Mouse (Mus musculus) neural tube, embryonic 12.5 days (tissue): Measurements from ENCODE around the gene Rad51b. TPM values are rescaled to one million over a fixed set of nuclear protein-coding genes. Genes with fewer than 3 reads are reported as not detected.

ENCODE experiments used
- ATAC-seq: fragments of 200-750 bp; cut with Nextera tagmentation; 2 replicates; pipeline ENCODE4 v1.8.0; 2017; ENCODE audit warnings: low read depth, mild to moderate bottlenecking, moderate TSS enrichment, moderate library complexity; ENCODE audit not compliant: low FRiP score
- H3K27ac ChIP-seq: fragments of 300-500 bp; sonication (generic); 2 replicates; pipeline ENCODE4 v1.5.1; 2016
- H3K27me3 ChIP-seq: fragments of 300-500 bp; sonication (generic); replicated peaks from 2 replicates; pipeline ENCODE4 v1.6.1; 2016; ENCODE audit warnings: mild to moderate bottlenecking
- H3K36me3 ChIP-seq: fragments of 300-500 bp; sonication (generic); 2 replicates; pipeline ENCODE4 v1.6.1; 2016; ENCODE audit warnings: mild to moderate bottlenecking
- H3K4me1 ChIP-seq: fragments of 300-500 bp; sonication (generic); 2 replicates; pipeline ENCODE4 v1.6.1; 2016
- H3K4me2 ChIP-seq: fragments of 300-500 bp; sonication (generic); replicated peaks from 2 replicates; pipeline ENCODE4 v1.6.1; 2016; ENCODE audit warnings: mild to moderate bottlenecking
- H3K4me3 ChIP-seq: fragments of 300-500 bp; sonication (generic); 2 replicates; pipeline ENCODE4 v1.5.1; 2016
- H3K9ac ChIP-seq: fragments of 300-500 bp; sonication (generic); 2 replicates; pipeline ENCODE4 v1.6.1; 2016; ENCODE audit warnings: mild to moderate bottlenecking
- H3K9me3 ChIP-seq: fragments of 300-500 bp; sonication (generic); 2 replicates; pipeline ENCODE4 v1.6.1; 2016; ENCODE audit warnings: mild to moderate bottlenecking
- WGBS: fragments of 180-500 bp; shearing (Covaris S2); methylation state at CpG from one replicate; pipeline ENCODE4 v1.1.7; 2016; 5-methylcytosine and 5-hydroxymethylcytosine counted together
- polyA plus RNA-seq: library from polyadenylated mRNA; unstranded; fragments of >200 nt; fragmentation: Nextera tagmentation; extraction: Ambion mirVana; gene quantifications from 2 replicates; pipeline ENCODE4 v1.2.1, GENCODE M21; 2016

The Rad51b gene
- polyA plus RNA-seq, 1 experiment from 2014 or later: 4.5 TPM

- no peak for ATAC-seq
- Histone ChIP-seq H3K4me3 (no peak overlapping the region), H3K36me3 (no peaks in the 10 kb centered on the region), H3K4me2 (no peak overlapping the region), H3K9me3 (0 out of 2 replicates have a peak, but pooled peaks cover 3% of the 10 kb centered on the region), H3K27me3 (no peaks in the 10 kb centered on the region), H3K4me1 (no peaks in the 10 kb centered on the region), H3K27ac (no peak overlapping the region), H3K9ac (no peak overlapping the region)
- WGBS: 85% methylated on average over 7 of the region's 7 CpGs
Observed at GRCm38 (mm10) chr12:79784159-79784558, 487.1 kb downstream of the Rad51b start.

- Histone ChIP-seq H3K9me3 (0 out of 2 replicates have a peak, but pooled peaks cover 3% of the 10 kb centered on the region), H3K4me1 (no peaks in the 10 kb centered on the region), H3K4me3 (no peak overlapping the region), H3K27ac (no peak overlapping the region), H3K4me2 (no peak overlapping the region), H3K36me3 (no peaks in the 10 kb centered on the region), H3K9ac (no peak overlapping the region), H3K27me3 (no peaks in the 10 kb centered on the region)
- 93% methylated on average over 3 of the region's 3 CpGs for WGBS
- no peak for ATAC-seq
Observed at GRCm38 (mm10) chr12:79785691-79786090, 488.6 kb downstream of the Rad51b start.

DNA sequence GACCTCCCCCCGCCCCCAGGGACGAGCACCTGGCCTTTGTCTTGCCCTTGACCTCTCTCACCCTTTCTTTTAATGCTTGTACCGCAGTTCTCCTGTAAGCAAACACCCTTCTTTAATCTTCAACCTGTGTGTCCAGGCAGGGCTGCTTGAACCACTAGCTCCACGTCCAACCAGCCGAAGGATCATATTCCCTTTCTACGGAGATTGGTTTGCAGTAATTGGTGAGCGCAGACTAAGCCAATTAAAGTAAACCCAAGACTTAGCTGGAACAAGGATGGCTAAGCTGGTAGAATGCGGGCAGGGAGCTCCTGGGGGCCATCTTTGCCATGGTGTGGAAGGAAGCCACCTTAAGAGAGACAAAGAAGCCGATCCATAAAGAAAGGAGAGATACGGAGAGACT, 490.5 kb downstream of the Rad51b start:
- H3K4me3 ChIP-seq: no peak overlapping the region
- 92% methylated on average over 10 of the region's 10 CpGs for WGBS
- H3K36me3 ChIP-seq: no peaks in the 10 kb centered on the region
- ATAC-seq: no peak
- no peak overlapping the region for H3K9ac ChIP-seq
- H3K9me3 ChIP-seq: 0 out of 2 replicates have a peak, but pooled peaks cover 2% of the 10 kb centered on the region
- H3K4me1 ChIP-seq: no peaks in the 10 kb centered on the region
- H3K27me3 ChIP-seq: no peaks in the 10 kb centered on the region
- no peak overlapping the region for H3K27ac ChIP-seq
- H3K4me2 ChIP-seq: no peak overlapping the region

DNA sequence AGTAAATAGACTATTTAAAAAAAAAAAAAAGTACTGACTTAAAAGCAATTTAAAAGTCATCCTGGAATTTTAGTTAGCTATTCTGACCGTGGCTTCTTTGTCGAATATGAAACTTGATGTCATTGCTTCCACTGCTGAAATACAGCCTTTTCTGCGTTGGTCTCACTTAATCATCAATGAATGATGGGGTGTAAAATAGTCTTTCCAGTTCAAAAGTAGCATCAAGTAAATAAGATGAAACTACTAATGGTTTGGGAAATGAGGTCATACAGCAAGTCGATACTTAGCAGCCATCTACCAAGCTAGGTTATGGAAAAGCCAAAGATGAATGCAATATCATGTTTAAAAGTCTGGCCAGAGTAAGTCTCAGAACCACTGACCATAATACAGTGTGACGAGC, 491.3 kb downstream of the Rad51b start:
- Histone ChIP-seq H3K27ac (no peak overlapping the region), H3K4me3 (no peak overlapping the region), H3K9me3 (no peaks in the 10 kb centered on the region), H3K27me3 (no peaks in the 10 kb centered on the region), H3K4me1 (no peaks in the 10 kb centered on the region), H3K9ac (no peak overlapping the region), H3K36me3 (no peaks in the 10 kb centered on the region), H3K4me2 (no peak overlapping the region)
- WGBS: 91% methylated on average over 5 of the region's 5 CpGs
- ATAC-seq: no peak

- H3K27ac ChIP-seq: no peak overlapping the region
- no peak overlapping the region for H3K4me2 ChIP-seq
- H3K27me3 ChIP-seq: no peaks in the 10 kb centered on the region
- no peaks in the 10 kb centered on the region for H3K4me1 ChIP-seq
- no peaks in the 10 kb centered on the region for H3K36me3 ChIP-seq
- 85% methylated on average over 6 of the region's 6 CpGs for WGBS
- H3K9me3 ChIP-seq: no peaks in the 10 kb centered on the region
- no peak overlapping the region for H3K4me3 ChIP-seq
- ATAC-seq: no peak
- no peak overlapping the region for H3K9ac ChIP-seq
Observed at GRCm38 (mm10) chr12:79789481-79789880, 492.4 kb downstream of the Rad51b start.

DNA sequence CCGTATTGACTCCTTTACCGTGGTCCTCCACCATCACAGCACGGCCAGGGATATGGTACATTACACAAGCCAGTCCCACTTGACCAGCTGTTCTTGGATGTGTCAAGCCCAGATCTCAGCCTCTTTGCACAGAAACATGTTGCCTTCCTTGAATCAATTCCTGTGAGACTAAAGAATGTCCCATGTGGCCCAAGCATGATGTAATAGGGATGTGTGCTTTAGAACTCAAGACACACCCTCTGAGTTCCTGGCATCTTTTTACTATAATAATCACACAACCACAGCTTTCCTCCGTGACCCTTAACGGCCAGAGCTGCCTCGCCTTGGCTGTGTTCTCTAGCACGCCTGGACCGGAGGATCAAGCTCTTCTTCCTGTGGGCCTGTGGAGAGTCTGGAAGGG, 496.3 kb downstream of the Rad51b start:
- H3K27ac ChIP-seq: no peak overlapping the region
- no peak overlapping the region for H3K4me2 ChIP-seq
- H3K27me3 ChIP-seq: no peaks in the 10 kb centered on the region
- H3K4me3 ChIP-seq: no peak overlapping the region
- no peaks in the 10 kb centered on the region for H3K36me3 ChIP-seq
- no peak overlapping the region for H3K9ac ChIP-seq
- ATAC-seq: no peak
- no peaks in the 10 kb centered on the region for H3K9me3 ChIP-seq
- no peaks in the 10 kb centered on the region; the same call in 1 of the 2 replicates for H3K4me1 ChIP-seq
- 81% methylated on average over 8 of the region's 8 CpGs for WGBS

GRCm38 (mm10) chr12:79794802-79795201, 497.7 kb downstream of the Rad51b start:
- Histone ChIP-seq H3K9me3 (no peaks in the 10 kb centered on the region), H3K4me2 (no peak overlapping the region), H3K27me3 (no peaks in the 10 kb centered on the region), H3K4me1 (no peaks in the 10 kb centered on the region; the same call in 1 of the 2 replicates), H3K4me3 (no peak overlapping the region), H3K9ac (no peak overlapping the region), H3K27ac (no peak overlapping the region), H3K36me3 (no peaks in the 10 kb centered on the region)
- WGBS: 90% methylated on average over 4 of the region's 4 CpGs
- no peak for ATAC-seq

DNA sequence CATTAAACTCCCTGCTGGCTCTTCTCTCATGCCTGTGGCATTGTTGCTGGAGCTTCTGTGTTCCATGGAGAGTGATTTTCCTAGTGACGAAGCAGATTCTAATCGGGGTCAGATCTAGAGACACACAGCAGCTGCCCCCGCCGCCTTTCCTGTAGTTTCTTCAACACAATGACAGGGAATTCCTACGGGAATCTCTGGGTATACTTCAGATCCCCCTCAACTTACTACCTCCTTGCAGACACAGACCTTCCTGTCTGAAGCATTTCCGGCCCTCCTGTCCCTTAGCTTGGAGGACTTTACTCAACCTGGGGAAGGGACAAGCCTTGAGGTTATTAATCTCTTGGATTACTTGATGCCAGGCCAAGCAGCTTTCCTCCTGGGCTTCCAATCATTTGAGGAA, 499.2 kb downstream of the Rad51b start:
- H3K9ac ChIP-seq: no peak overlapping the region
- no peaks in the 10 kb centered on the region; the same call in 1 of the 2 replicates for H3K4me1 ChIP-seq
- WGBS: 71% methylated on average over 6 of the region's 6 CpGs
- no peak overlapping the region for H3K4me2 ChIP-seq
- H3K27ac ChIP-seq: no peak overlapping the region
- H3K27me3 ChIP-seq: no peaks in the 10 kb centered on the region
- no peak overlapping the region for H3K4me3 ChIP-seq
- ATAC-seq: no peak
- no peaks in the 10 kb centered on the region for H3K36me3 ChIP-seq
- H3K9me3 ChIP-seq: no peaks in the 10 kb centered on the region

GRCm38 (mm10) chr12:79796823-79797821, 500.0 kb downstream of the Rad51b start:
- Histone ChIP-seq H3K9me3 (no peaks in the 10 kb centered on the region), H3K4me3 (no peak overlapping the region), H3K36me3 (no peaks in the 10 kb centered on the region), H3K27ac (no peak overlapping the region), H3K27me3 (no peaks in the 10 kb centered on the region), H3K9ac (no peak overlapping the region), H3K4me1 (no peaks in the 10 kb centered on the region; the same call in 1 of the 2 replicates), H3K4me2 (no peak overlapping the region)
- WGBS: 81% methylated on average over 18 of the region's 18 CpGs
- ATAC-seq: no peak

- WGBS: 87% methylated on average over 3 of the region's 3 CpGs
- H3K9me3 ChIP-seq: no peaks in the 10 kb centered on the region
- no peak overlapping the region for H3K4me2 ChIP-seq
- ATAC-seq: no peak
- no peak overlapping the region for H3K27ac ChIP-seq
- no peaks in the 10 kb centered on the region for H3K27me3 ChIP-seq
- H3K9ac ChIP-seq: no peak overlapping the region
- H3K4me3 ChIP-seq: no peak overlapping the region
- H3K4me1 ChIP-seq: no peaks in the 10 kb centered on the region; the same call in 1 of the 2 replicates
- H3K36me3 ChIP-seq: no peaks in the 10 kb centered on the region
Observed at GRCm38 (mm10) chr12:79798488-79798887, 501.4 kb downstream of the Rad51b start.

DNA sequence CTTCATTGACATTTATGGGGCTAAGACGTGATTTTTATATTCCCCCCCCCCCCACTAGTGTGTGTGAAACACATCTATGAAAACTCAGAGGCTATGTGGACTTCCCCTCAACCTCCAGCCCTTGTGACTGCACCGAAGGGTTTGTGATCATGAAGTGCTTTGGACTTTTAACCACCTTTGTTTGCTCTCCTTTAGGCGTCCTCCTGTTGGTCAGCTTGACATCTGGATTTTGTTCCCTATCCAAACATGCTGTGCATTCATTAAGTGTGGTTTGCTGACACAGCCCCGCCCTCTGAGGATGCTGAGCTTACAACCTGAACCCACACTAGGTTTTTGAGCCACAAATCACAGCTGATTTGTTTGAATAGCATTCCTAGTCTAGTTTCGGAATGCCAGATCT, 502.3 kb downstream of the Rad51b start:
- no peak overlapping the region for H3K27ac ChIP-seq
- no peaks in the 10 kb centered on the region for H3K27me3 ChIP-seq
- no peaks in the 10 kb centered on the region for H3K9me3 ChIP-seq
- no peaks in the 10 kb centered on the region for H3K36me3 ChIP-seq
- H3K9ac ChIP-seq: no peak overlapping the region
- WGBS: 77% methylated on average over 5 of the region's 5 CpGs
- H3K4me3 ChIP-seq: no peak overlapping the region
- H3K4me1 ChIP-seq: peaks cover under 1% of the 10 kb centered on the region
- H3K4me2 ChIP-seq: no peak overlapping the region
- ATAC-seq: no peak

- Histone ChIP-seq H3K36me3 (no peaks in the 10 kb centered on the region), H3K4me3 (no peak overlapping the region), H3K4me2 (no peak overlapping the region), H3K27ac (no peak overlapping the region), H3K9me3 (no peaks in the 10 kb centered on the region), H3K4me1 (peaks cover 32% of the 10 kb centered on the region), H3K27me3 (no peaks in the 10 kb centered on the region), H3K9ac (no peak overlapping the region)
- no peak for ATAC-seq
- WGBS: 45% methylated on average over 1 of the region's 1 CpGs
Observed at GRCm38 (mm10) chr12:79803670-79804069, 506.6 kb downstream of the Rad51b start.
